Mouse (Mus musculus) embryonic fibroblast, embryonic 13.5 days (primary cell): ENCODE data around the gene Aak1.

Experiments
- CTCF ChIP-seq: IDR thresholded peaks from 2 replicates; pipeline ENCODE4 v1.5.1; 2011; ENCODE audit warnings: mild to moderate bottlenecking, control low read depth, low read length, moderate library complexity, borderline replicate concordance; ENCODE audit not compliant: insufficient read depth
- POLR2A ChIP-seq: IDR thresholded peaks from 2 replicates; pipeline ENCODE4 v1.6.1; 2011; ENCODE audit warnings: low read depth, mild to moderate bottlenecking, control low read depth, low read length, moderate library complexity

DNA sequence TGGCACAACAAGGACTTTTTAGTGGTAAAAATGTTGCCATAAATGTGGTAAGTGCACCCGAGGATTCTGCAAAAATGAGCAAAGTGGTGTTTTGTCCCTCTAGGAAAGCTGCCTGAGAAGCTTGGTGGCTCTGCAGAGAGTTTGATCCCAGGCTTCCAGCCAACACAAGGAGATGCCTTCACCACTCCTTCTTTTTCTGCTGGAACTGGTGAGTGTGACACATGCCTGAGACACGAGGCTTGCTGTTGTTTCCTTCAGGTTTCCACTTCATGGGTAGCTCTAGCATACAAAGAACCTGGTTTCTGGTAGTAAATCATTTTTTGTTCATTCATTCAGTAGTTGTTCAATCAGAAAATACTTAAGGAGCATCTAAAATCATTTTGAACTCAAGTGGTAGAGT is 117.8 kb downstream of the Aak1 start:
- no peak for TF ChIP-seq CTCF
- TF ChIP-seq POLR2A = no peak
